Mouse (Mus musculus) cerebellum, adult 18-20 months (tissue): ENCODE measurements around the gene Gm10447.

Experiments used
- DNase-seq, 2 experiments: peaks; one replicate each; pipeline ENCODE4 v3.0.0; 2021

The Gm10447 gene

DNA sequence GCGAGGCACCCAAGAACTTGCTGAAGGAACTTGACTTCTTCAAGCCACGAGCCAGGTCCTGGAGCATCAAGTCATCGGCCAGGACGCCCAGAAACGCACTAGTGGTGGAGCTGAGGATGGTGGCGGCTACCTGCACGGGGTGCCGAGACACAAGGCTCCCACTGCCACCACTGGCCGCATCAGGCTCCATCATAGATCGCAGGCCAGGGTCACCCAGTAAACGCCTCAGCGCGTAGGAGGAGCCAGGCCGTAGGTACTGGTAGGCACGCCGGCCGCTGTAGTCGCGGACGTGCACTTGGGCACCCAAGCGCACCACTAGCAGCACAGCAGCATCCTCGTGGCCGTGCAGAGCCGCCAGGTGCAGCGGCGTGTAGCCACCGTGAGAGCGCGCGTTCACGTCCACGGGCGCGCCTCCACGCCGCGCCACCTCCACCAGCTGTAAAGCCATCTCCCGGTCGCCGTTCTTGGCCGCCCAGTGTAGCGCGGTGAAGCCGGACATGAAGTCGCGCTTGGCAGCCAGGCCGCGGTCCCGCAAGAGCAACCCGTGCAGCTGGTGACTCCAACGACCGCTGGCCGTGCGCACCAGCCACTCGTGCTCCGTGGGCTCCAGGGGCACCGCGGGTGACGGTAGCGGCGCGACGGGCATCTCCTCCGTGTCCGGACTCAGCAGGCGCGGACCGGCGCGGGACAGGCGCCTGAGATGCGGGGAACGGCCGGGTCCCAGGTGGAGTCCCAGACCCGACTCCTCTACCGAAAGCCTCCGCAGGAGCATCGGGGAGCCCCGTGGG, 21.7 kb upstream of the Gm10447 start:
- DNase-seq, result peak; percentile 51 to 73

DNA sequence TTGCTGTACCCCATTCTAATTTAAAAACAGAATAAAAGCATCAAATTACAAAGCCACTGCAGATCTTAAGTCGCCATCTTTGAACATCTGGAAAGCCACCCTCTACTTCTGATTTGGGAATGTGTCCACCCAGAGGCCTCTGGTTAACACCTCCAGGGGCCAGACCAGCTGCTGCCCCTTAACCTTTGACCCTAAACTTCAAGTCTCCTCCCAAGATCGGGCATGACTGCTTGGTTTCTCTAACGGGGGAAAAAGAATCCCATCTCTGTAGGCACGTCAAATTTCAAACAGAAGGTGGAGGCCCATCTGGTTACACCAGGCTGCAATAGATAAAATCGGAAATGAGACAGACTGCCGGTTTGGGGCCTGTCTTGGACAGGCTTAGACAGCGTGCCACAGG, 20.9 kb upstream of the Gm10447 start:
- DNase-seq, result no peak

DNA sequence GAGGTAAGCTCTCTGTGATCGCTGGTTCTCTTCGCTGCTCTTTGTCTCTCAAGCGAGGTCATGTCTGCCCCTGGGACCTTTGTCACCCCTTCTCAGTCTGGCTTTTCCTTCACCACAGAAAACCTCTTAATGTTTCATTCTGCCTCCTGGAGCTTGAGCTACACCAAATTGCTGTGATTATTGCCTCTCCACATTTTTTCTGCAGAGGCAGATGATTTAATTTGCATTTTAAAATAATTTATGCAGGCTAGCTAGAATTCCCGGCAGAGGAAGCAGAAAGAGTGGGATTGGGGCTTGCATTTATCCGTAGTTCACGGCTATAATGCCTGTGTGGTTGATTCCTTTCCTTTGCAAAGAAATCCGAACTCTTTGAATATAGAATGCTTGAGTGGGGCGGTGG, 18.7 kb upstream of the Gm10447 start:
- no peak for DNase-seq

DNA sequence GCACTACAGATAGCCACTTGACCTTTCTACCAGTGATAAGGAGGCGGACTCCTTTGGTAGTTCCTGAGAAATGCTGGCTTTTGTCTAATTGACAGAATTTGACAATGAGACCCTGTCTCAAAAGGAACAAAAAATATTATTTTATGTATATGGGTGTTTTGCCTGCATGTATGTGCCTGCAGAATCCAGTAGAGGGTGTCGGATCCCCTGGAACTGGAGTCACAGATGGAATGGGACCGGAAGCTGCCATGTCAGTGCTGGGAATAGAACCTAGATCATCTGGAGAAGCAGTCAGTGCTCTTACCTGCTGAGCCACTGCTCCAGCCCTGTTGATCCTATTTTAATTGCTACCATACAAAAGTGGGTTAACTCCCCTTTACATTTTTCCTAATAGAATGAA, 15.8 kb upstream of the Gm10447 start:
- no peak for DNase-seq

DNA sequence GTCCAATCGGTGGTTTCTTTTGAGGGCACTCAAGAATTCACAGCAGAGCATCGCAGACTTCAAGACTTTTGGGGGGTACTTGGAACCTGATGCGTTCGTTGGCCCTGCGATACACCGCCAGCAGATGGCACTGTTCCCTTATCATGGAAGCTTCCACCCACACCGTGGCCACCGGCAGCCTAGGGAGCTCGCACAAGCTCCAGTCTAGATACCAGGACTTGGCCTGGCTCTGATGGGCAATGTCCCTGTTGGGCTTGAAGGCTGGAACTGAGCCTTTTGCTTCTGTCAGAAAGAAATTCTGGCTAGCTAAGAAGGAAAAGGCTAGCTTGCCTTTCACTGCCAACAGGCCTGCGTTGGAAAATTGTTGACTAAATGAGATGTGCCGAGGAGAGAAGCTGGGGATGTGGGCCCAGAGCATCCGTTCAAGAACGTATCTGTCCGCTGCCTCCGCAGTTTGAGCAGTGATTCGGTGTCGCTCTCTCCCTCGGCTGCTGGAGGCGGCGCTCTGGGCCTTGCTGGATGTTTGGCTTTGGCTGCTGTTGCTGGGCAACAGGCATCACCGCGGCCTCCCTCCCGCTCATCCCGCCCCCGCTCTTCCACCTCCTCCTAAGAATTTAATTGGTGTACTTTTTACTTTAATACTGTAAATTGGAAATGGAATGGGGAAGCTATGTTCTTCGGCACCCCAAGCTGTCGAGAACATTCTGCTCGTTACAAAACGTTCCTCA, 13.2 kb upstream of the Gm10447 start, which contains the start of gene Gm9837:
Gm9837 (minus strand) TSS at position 512 of the 728 bp plus-strand sequence.
- peak; percentile 95 to 96 for DNase-seq

DNA sequence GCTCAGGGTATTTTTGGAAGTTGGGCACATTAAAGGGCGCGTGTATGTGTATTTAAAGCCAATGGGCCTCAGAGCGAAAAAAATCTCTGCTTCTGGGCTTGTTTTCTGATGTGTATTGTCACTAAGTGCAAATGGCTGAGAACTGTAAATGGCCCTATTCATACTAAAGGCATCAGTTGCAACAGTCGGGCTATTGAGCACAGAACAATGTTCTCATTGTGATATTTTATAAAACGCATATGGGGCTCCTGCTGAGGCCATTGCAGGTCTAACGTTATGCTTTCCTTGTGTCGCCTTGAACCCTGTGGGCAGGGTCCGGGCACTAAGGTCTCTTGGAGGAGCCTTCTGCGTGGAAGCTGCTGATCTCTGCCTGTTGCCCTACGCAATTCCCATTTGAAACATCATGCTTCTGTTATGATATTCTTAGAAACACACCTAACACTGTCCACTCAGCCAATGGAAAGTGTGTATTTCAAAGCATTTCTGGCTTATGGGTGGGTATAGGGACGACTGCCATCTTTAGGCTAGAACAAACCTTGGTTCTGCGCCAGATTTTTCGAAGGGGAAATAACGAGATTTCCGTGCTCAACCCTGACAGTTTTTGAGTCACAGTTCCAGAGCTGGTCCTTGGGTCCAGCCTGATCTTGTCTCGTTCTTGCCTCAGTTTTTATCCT, 12.5 kb upstream of the Gm10447 start:
- no peak for DNase-seq

DNA sequence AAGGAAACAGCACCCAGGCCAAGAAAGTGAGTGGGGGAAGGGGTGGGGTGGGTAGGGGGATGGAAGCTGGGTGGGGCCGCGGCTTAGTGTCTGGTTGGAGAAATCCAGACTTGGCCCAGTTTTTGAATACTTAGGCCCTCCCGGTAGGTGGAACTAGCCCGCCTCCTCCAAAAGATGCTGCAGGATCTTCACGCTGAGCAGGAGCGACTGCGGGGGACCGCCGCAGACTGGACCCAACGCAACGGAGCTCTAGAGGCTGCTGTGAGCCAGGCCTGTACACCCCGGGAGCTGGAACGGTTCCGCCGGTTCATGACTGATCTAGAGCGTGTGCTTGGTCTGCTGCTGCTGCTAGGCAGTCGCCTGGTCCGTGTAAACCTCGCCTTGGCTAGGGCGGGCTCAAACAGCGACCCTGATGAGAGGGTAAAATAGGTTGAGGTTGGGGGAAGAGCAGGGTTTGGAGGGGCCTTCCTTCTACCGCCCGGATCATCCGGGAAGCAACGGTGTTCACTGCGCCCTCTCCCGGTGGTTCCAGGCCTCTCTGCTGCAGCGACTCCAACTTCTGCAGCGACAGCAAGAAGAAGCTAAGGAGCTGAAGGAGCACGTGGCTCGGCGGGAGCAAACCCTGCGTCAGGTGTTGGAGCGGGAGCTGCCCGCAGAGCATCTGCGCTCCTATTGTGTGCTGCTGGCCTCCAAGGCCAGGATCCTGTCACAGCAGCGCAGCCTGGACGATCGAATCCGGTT, 9.5 kb upstream of the Gm10447 start:
- peak; percentile 92 for DNase-seq

DNA sequence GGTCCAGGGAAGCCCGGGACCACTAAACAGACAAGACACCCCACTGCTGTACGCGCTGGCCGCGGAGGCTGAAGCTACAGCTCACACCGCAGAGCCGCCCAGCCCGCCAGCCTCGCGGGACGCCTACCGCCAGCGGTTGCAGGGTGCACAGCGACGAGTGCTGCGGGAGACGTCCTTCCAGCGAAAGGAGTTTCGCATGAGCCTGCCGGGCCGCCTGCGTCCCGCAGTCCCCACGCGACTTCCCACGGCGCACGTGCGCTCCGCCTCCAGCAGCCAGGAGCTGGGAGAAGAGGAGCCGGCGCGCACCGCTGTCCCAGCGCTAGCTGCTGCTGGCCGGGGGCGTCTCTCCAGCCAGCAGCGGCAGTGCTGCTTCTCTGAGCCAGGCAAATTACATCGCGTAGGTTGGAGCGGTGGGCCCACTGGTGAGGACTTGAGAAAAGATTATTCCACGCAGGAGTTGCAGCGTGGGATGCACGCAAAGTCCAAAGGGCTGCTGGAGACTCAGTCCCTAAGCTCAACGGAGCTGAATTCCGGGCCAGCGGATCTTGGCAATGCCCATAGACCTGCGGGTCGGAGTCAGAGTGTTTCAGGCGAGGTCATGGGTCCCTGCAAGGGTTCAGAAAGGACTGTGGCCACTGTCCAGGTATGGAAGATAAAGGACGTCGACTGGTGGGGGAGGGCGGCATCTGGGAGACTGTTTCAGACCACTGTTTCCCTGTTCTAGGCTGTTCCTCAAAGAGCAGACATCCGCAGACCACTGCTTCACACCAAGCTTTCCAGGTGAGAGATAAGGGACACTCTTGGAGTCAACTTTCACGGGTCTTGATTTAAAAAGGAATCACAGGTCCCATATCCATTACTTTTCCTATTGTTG, 6.9 kb upstream of the Gm10447 start:
- peak in 1 of 2 experiments; percentile 43 for DNase-seq

DNA sequence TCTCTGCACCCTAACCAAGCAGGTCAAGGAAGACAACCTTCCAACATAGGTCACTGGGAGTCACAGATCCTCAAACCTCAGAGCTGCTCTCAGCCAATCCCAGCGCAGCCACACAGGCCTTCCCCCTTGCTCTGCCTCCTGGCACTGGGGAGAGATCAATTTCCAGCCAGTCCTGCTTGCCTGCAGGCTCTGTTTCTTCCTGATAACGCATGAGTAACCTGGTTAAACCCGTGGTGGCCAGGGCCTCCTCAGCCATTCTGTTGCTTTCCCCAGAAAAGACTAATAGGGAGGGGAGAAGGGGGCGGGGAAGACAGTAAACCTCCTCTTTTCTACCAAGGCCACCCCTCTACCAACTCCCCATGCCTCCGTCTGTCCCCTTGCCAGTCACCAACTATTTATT, 4.8 kb upstream of the Gm10447 start:
- no peak for DNase-seq

DNA sequence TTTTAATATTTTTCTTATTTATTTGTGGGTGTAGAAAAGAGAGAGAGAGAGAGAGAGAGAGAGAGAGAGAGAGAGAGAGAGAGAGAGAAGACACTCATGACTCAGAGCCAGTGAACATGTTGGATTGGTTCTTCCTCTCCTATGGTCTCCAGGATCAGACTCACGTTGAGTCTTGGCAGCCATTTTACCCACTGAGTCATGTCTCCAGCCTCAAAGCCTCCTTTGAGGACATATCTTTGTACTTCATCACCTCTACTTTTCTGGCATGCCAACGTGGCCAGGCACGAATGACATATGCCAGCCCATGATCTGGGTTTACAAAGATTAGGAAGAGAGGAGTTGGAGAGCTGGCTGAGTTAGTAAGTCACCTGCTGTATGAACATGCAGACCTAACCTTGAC, 3.3 kb upstream of the Gm10447 start:
- no peak for DNase-seq

DNA sequence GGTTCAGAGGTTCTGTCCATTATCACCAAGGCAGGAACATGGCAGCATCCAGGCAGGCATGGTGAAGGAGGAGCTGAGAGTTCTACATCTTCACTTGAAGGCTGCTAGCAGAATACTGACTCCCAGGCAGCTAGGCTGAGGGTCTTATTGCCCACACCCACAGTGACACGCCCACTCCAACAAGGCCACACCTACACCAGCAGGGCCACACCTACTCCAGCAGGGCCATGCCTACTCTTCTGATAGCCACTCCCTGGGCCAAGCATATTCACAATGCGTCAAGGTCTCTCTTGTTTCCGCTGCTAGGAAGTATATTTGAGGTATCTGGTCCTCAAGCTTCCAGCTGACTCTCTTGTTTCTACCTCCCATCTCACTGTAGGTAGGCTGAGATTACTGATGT, 2.1 kb upstream of the Gm10447 start:
- no peak for DNase-seq

DNA sequence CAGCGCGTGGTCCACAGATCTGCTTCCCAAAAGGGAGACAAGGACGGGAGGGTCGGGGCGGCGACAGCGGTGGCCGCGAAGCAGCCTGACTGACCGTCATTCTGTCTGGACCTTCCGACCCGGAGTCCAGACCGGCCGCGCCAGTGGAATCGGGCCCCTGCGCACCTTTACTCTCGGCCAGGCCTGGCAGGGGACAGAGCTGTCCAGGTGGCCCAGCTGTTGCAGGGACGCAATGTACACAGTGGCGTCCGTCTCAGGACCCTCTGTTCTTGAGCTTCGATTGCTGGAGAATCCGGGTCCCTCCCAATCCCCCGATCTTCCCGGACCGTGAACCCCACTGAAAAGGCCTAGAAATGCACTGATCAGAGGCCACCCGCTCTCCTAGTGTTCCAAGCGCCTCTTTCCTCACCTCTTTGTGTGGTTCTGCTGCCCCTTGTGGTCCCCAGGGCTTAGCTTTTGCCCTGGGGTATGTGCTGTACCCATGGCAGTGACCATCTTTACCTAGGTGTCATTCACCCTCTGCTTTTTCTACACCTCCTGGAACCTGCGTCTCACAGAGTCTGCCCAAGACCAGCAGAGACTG, 553 bp upstream of the Gm10447 start:
- DNase-seq, result no peak

DNA sequence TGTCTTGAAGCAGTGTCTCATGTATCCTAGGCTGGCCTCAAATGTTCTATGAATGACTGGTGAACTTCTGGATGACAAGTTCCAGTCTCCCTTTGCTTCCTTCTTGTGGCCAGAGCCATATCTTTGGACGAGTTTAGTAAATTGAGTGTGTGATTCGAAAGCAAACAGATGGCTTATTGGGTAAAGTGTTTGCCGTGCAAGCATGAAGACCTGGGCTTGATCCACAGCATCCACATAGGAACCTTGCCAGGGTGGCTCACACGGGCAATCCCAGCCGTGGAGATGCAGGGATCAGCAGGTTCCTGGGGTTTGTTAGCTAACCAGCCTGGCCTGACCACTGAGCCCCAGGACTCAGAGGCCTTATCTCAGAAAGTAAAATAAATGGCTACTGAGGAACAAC, 3.9 kb downstream of the Gm10447 start:
- DNase-seq, result no peak

DNA sequence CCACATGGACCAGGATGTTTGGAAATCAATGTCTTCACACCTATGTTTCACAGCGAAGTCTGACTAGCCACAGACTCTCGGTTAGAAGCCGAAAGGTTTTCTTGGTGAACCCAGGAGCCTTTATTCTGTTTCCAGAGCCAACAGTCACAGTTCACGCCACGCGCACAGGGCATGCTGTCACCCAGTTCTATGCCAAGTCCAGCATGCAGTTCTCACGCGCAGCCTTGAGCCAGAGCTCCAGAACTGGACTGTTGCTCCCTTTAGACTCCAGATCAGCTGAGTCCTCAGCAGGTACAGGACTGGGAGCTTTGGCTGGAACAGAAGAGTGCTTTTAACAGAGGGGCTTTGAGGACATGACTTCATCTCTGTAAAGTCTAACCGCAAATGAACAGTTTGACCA, 4.5 kb downstream of the Gm10447 start:
- peak; percentile 59 to 67 for DNase-seq

DNA sequence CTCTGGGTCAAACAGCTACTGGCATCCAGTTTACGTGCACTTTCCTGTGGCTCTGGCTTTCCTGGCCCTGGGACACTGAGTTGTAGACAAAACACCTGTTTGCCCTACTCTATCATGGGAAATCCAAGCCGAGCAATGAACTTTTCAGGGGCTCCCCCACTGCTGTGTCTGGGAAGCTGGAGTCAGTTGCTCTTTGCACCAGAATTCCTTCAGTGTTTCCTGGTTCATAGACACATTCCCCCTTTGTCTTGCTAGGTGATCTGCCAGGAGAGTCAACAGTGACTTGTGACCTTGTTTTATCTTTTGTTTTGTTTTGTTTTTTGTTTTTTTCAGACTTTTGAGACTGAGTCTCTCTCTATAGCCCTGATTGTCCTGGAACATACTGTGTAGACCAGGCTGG, 5.5 kb downstream of the Gm10447 start:
- DNase-seq, result no peak

DNA sequence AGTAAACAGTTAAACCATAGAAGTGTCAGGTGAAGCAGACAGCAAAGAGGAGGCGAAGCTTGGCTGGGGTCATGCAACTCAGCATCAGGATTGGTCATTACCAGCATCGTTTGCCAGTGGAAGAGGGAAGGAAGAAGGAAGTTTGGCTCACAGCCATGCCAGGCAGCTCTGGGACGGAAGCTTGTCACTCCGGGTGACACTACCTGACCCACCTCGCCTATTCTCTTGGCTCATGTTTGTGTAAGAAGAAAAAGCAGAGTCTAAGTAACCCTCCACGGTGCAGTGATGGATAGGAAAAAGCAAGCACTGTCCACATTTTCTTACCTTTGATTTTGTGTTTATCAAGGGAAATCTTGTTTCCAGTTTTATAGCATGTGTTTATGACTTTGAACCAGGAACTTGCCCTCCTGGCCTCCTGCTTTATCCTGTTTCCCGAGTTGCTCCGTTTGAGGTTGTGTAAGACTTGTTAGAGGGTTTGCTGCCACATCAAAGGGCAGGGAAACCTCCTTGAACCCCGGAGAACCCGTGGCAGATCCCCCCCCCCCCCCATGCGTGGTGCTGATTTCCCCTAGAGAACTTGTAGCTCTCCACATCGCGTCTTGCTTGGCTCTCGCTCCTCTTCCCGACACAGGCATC, 6.7 kb downstream of the Gm10447 start:
- no peak for DNase-seq

DNA sequence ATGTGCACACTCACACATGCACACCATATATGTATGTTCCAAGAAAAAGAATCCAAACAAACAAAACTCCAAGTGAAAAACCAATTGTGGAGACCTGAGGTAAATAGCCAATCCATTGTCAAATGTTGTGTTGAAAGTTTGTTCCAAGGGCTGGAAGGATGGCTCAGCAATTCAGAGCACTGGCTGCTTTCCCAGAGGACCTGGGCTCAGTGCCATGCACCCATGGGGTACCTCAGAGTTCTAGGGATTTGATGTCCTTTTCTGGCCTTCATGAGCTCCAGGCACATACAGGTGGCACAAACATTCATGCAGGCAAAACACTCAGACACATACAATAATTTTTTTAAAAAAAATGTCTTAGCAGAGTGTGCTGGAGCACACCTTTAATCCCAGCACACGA, 8.4 kb downstream of the Gm10447 start:
- peak; percentile 93 to 96 for DNase-seq

DNA sequence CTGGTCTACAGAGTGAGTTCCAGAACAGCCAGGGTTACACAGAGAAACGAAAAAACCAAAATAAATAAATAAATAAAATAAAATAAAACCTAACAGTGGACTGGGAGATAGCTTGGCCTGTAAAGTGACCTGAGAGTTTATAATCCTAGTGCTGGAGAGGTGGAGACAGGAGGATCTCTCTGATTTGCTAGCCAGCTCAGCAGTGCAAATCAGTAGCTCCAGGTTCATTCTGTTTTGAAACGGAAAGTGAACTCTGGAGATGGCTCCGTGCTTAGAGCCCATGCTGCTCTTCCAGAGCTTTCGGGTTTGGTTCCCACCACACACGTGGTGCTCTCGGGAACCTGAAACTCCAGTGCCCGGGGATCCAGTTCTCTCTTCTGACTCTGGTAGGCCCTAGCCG, 8.9 kb downstream of the Gm10447 start:
- no peak for DNase-seq

DNA sequence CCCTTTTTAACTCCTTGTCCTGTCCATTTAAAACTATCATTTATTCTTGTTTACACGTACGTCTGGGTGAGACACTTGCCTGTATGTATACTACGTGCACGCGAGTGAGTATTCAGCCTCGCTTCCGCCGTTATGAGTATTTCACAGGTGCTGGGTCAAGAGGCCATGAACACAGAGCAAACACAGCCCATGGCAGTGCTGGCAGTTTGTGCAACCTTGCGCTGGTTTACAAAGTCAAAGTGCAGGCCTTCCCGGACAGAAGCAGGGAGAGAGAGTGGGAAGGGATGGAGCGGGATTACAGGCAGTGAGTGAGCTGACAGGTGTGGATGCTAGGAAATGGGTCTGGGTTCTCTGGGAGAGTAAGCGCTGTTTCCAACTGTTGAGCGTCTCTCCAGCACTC, 10.7 kb downstream of the Gm10447 start:
- no peak for DNase-seq

DNA sequence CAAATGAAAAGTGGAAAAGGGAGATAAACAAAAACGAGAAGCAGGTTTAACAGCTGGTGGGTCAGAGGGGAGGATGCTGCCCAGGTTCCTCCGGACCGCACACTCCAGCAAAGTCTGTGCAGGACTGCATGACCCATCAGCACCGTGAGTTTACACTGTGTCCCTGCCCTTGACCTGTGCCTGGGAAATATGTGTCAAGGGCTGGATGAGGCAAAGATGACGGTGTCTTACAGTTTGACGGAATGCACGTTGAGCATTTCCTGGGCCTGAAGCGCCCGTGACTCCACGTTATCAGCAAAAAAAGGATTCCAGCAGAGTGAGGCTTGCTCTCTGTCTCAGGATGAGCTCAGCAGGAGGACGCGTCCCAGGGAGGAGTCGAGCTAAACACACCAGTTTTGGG, 11.3 kb downstream of the Gm10447 start:
- no peak for DNase-seq

DNA sequence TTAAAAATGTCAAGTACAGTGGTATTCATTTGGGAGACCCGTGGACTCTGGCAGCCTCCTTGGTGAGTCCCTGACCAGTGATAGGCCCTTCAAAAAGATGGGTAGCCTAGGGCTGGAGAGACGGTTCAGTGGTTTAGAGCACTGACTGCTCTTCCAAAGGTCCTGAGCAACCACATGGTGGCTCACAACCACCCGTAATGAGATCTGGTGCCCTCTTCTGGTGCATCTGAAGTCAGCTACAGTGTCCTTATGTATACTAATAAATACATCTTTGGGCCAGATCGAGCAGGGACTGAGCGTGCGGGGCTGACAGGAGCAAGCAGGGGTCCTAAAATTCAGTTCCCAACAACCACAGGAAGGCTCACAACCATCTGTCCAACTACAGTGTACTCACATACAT, 13.0 kb downstream of the Gm10447 start:
- DNase-seq, result peak; percentile 51 to 67
